Mouse (Mus musculus): ENCODE results near the gene Isca1. TPM values are rescaled to one million over a fixed set of nuclear protein-coding genes. Genes with fewer than 3 reads are reported as not detected.
"Not testable (repeated sequence)": the region's sequence is repeated elsewhere in the genome, so short reads cannot be mapped to it uniquely, and the experiment has no call there.

Gene Isca1
- total and polyA plus RNA-seq, 2 experiments from 2014 or later: 92.8 to 167 TPM

GRCm38 (mm10) chr13:59798306-59798705 lies 28.7 kb upstream of the Isca1 start:
- no peak for ATAC-seq
- no peak for DNase-seq (ENCODE audit: low spot score)

GRCm38 (mm10) chr13:59796466-59796848 lies 26.8 kb upstream of the Isca1 start:
- H3K9me3 ChIP-seq (ENCODE audit: low read length): no peaks in the 10 kb centered on the region
- no peak overlapping the region for H3K27ac ChIP-seq
- no peak overlapping the region for H3K4me3 ChIP-seq (ENCODE audit: low read length)
- no peaks in the 10 kb centered on the region for H3K4me1 ChIP-seq (ENCODE audit: insufficient read depth, low read length)
- TF ChIP-seq CTCF (IDR thresholded peaks at IDR 0.05; ENCODE audit: low read depth): no peak
- DNase-seq (ENCODE audit: low spot score): no peak
- WGBS: 93% methylated on average over 9 of the region's 9 CpGs
- H3K27me3 ChIP-seq (ENCODE audit: insufficient read depth, low read length): no peaks in the 10 kb centered on the region
- peaks cover 72% of the 10 kb centered on the region for H3K36me3 ChIP-seq (ENCODE audit: insufficient read depth, low read length)
- no peak overlapping the region for H3K4me2 ChIP-seq (ENCODE audit: low read depth, low read length)
- no peak for ATAC-seq
- H3K9ac ChIP-seq (replicated peaks; ENCODE audit: low read length): no peak overlapping the region

More at GRCm38 (mm10) chr13:59798306-59798705, 28.7 kb upstream of the Isca1 start:
- Histone ChIP-seq H3K9me3 (ENCODE audit: low read length) (no peaks in the 10 kb centered on the region), H3K4me2 (ENCODE audit: low read depth, low read length) (no peak overlapping the region), H3K9ac (replicated peaks; ENCODE audit: low read length) (no peak overlapping the region), H3K27ac (no peak overlapping the region), H3K36me3 (ENCODE audit: insufficient read depth, low read length) (peaks cover 85% of the 10 kb centered on the region), H3K4me3 (ENCODE audit: low read length) (no peak overlapping the region), H3K27me3 (ENCODE audit: insufficient read depth, low read length) (no peaks in the 10 kb centered on the region), H3K4me1 (ENCODE audit: insufficient read depth, low read length) (no peaks in the 10 kb centered on the region)
- WGBS: 88% methylated on average over 1 of the region's 1 CpGs
- TF ChIP-seq CTCF (IDR thresholded peaks at IDR 0.05; ENCODE audit: low read depth): no peak

- Histone ChIP-seq H3K9me3 (ENCODE audit: low read length) (no peaks in the 10 kb centered on the region), H3K27me3 (ENCODE audit: insufficient read depth, low read length) (no peaks in the 10 kb centered on the region), H3K27ac (no peak overlapping the region), H3K4me3 (ENCODE audit: low read length) (no peak overlapping the region), H3K4me2 (ENCODE audit: low read depth, low read length) (no peak overlapping the region), H3K36me3 (ENCODE audit: insufficient read depth, low read length) (peaks cover 71% of the 10 kb centered on the region), H3K9ac (replicated peaks; ENCODE audit: low read length) (no peak overlapping the region), H3K4me1 (ENCODE audit: insufficient read depth, low read length) (no peaks in the 10 kb centered on the region)
- TF ChIP-seq CTCF (IDR thresholded peaks at IDR 0.05; ENCODE audit: low read depth): no peak
- ATAC-seq: no peak
- WGBS: 94% methylated on average over 6 of the region's 6 CpGs
- DNase-seq (ENCODE audit: low spot score): no peak
Measured at GRCm38 (mm10) chr13:59795807-59796465, 26.3 kb upstream of the Isca1 start.

- WGBS: 88% methylated on average over 1 of the region's 1 CpGs
- DNase-seq (ENCODE audit: low spot score) (no peak), ATAC-seq (no peak)
- H3K9ac ChIP-seq (replicated peaks; ENCODE audit: low read length): no peak overlapping the region
- H3K9me3 ChIP-seq (ENCODE audit: low read length): no peaks in the 10 kb centered on the region
- no peak overlapping the region for H3K4me2 ChIP-seq (ENCODE audit: low read depth, low read length)
- H3K27me3 ChIP-seq (ENCODE audit: insufficient read depth, low read length): no peaks in the 10 kb centered on the region
- no peaks in the 10 kb centered on the region for H3K4me1 ChIP-seq (ENCODE audit: insufficient read depth, low read length)
- no peak overlapping the region for H3K4me3 ChIP-seq (ENCODE audit: low read length)
- no peak for TF ChIP-seq CTCF (IDR thresholded peaks at IDR 0.05; ENCODE audit: low read depth)
- no peak overlapping the region for H3K27ac ChIP-seq
- peaks cover 65% of the 10 kb centered on the region for H3K36me3 ChIP-seq (ENCODE audit: insufficient read depth, low read length)
Measured at GRCm38 (mm10) chr13:59794786-59795185, 25.2 kb upstream of the Isca1 start.

- ATAC-seq (no peak), DNase-seq (ENCODE audit: low spot score) (no peak)
- H3K4me1 ChIP-seq (ENCODE audit: insufficient read depth, low read length): no peaks in the 10 kb centered on the region
- no peak within 1 kb of the TSS for H3K27ac ChIP-seq
- H3K4me2 ChIP-seq (ENCODE audit: low read depth, low read length): no peak within 1 kb of the TSS
- H3K9ac ChIP-seq (replicated peaks; ENCODE audit: low read length): no peak within 1 kb of the TSS
- H3K4me3 ChIP-seq (ENCODE audit: low read length): no peak within 1 kb of the TSS
- 94% methylated on average over 7 of the region's 7 CpGs for WGBS
- H3K27me3 ChIP-seq (ENCODE audit: insufficient read depth, low read length): no peaks in the 10 kb centered on the region
- H3K36me3 ChIP-seq (ENCODE audit: insufficient read depth, low read length): peaks cover 80% of the 10 kb centered on the region
- H3K9me3 ChIP-seq (ENCODE audit: low read length): no peaks in the 10 kb centered on the region
- TF ChIP-seq CTCF (IDR thresholded peaks at IDR 0.05; ENCODE audit: low read depth): no peak
Measured at GRCm38 (mm10) chr13:59782145-59782544, 12.5 kb upstream of the Isca1 start, which contains the start of gene Gm49354. Gm49354 (minus strand) TSS chr13:59782245.

GRCm38 (mm10) chr13:59779744-59780264 lies 10.2 kb upstream of the Isca1 start:
- ATAC-seq; DNase-seq (ENCODE audit: low spot score); H3K27me3 ChIP-seq (ENCODE audit: insufficient read depth, low read length); H3K4me3 ChIP-seq (ENCODE audit: low read length); H3K4me2 ChIP-seq (ENCODE audit: low read depth, low read length); H3K4me1 ChIP-seq (ENCODE audit: insufficient read depth, low read length); H3K27ac ChIP-seq; H3K9me3 ChIP-seq (ENCODE audit: low read length); H3K9ac ChIP-seq (replicated peaks; ENCODE audit: low read length): not testable (repeated sequence)
- peaks cover 75% of the 10 kb centered on the region for H3K36me3 ChIP-seq (ENCODE audit: insufficient read depth, low read length)
- 92% methylated on average over 1 of the region's 1 CpGs for WGBS
- peak; percentile 29; the same call in 1 of the 2 replicates for TF ChIP-seq CTCF (IDR thresholded peaks at IDR 0.05; ENCODE audit: low read depth)

- H3K27ac ChIP-seq: no peak overlapping the region
- H3K4me2 ChIP-seq (ENCODE audit: low read depth, low read length): no peak overlapping the region
- H3K27me3 ChIP-seq (ENCODE audit: insufficient read depth, low read length): no peaks in the 10 kb centered on the region
- DNase-seq (ENCODE audit: low spot score) (peak; percentile 20), ATAC-seq (no peak)
- H3K36me3 ChIP-seq (ENCODE audit: insufficient read depth, low read length): peaks cover 71% of the 10 kb centered on the region
- WGBS: 83% methylated on average over 4 of the region's 4 CpGs
- peak; percentile 37; the same call in 1 of the 2 replicates for TF ChIP-seq CTCF (IDR thresholded peaks at IDR 0.05; ENCODE audit: low read depth)
- no peaks in the 10 kb centered on the region for H3K4me1 ChIP-seq (ENCODE audit: insufficient read depth, low read length)
- H3K9ac ChIP-seq (replicated peaks; ENCODE audit: low read length): no peak overlapping the region
- no peak overlapping the region for H3K4me3 ChIP-seq (ENCODE audit: low read length)
- no peaks in the 10 kb centered on the region for H3K9me3 ChIP-seq (ENCODE audit: low read length)
Measured at GRCm38 (mm10) chr13:59779213-59779612, 9.6 kb upstream of the Isca1 start.
